Mouse (Mus musculus) heart, adult 2 months (tissue): ENCODE measurements around the gene Rnase11. TPM values are rescaled to one million over a fixed set of nuclear protein-coding genes. Genes with fewer than 3 reads are reported as not detected.
A peak's percentile ranks its signal among the peaks of the same experiment; 100 is the strongest.
"Not testable (repeated sequence)": the region's sequence is repeated elsewhere in the genome, so short reads cannot be mapped to it uniquely, and the experiment has no call there.

Source experiments
- DNase-seq, 2 experiments: peaks; one replicate each; pipeline ENCODE4 v3.0.0; 2021
- H3K27ac ChIP-seq: fragments of 200-600 bp; 2 replicates; pipeline ENCODE4 v1.8.1; 2022
- H3K27me3 ChIP-seq: fragments of 200-500 bp; 2 replicates; pipeline ENCODE4 v1.6.1; 2012; ENCODE audit warnings: mild to moderate bottlenecking, low read length, inconsistent platforms, mixed read lengths; ENCODE audit not compliant: control insufficient read depth, insufficient read depth
- H3K36me3 ChIP-seq: fragments of 200-500 bp; 2 replicates; pipeline ENCODE4 v1.6.1; 2012; ENCODE audit warnings: low read length, inconsistent platforms; ENCODE audit not compliant: control insufficient read depth, insufficient read depth
- H3K4me1 ChIP-seq: fragments of 200-500 bp; 2 replicates; pipeline ENCODE4 v1.6.1; 2011; ENCODE audit warnings: low read length; ENCODE audit not compliant: control insufficient read depth, insufficient read depth
- H3K4me3 ChIP-seq: fragments of 200-600 bp; 2 replicates; pipeline ENCODE4 v1.8.1; 2022
- H3K79me2 ChIP-seq: fragments of 200-500 bp; replicated peaks from 2 replicates; pipeline ENCODE4 v1.6.1; 2012; ENCODE audit warnings: mild to moderate bottlenecking, inconsistent platforms, low read length, moderate library complexity, mixed read lengths; ENCODE audit not compliant: control insufficient read depth, insufficient read depth
- H3K9ac ChIP-seq: fragments of 200-500 bp; 2 replicates; pipeline ENCODE4 v1.6.1; 2012; ENCODE audit warnings: low read depth, mild to moderate bottlenecking, control low read depth, inconsistent platforms, low read length, mixed read lengths
- CTCF ChIP-seq: fragments of 200-600 bp; IDR thresholded peaks from 2 replicates; pipeline ENCODE4 v1.8.1; 2022; ENCODE audit warnings: antibody characterized with exemption, mild to moderate bottlenecking, moderate library complexity
- EP300 ChIP-seq: fragments of 200-500 bp; IDR thresholded peaks from 2 replicates; pipeline ENCODE4 v1.6.1; 2011; ENCODE audit warnings: low read depth, low read length, control low read depth; ENCODE audit not compliant: insufficient read depth
- POLR2A ChIP-seq: fragments of 200-500 bp; IDR thresholded peaks from 2 replicates; pipeline ENCODE4 v1.6.1; 2011; ENCODE audit warnings: mild to moderate bottlenecking, low read depth, low read length, control low read depth; ENCODE audit not compliant: insufficient read depth
- WGBS: fragments of 180-500 bp; shearing (Covaris S2); methylation state at CpG from one replicate; pipeline ENCODE4 v1.1.7; 2018; 5-methylcytosine and 5-hydroxymethylcytosine counted together
- intact Hi-C: fragments of 180-260 bp; cut with DNase I; formaldehyde crosslinking; loops from one replicate; pipeline ENCODE4 v1.15.1; 2025
- polyA plus RNA-seq: library from polyadenylated mRNA; depleted of rRNA; stranded (reverse); fragments of >200 nt; gene quantifications from 2 replicates; pipeline ENCODE4 v1.2.3, GENCODE M21; 2012
- total RNA-seq, 2 experiments: library from RNA; stranded (reverse); gene quantifications; 2 replicates each; pipeline ENCODE4 v1.2.3; 2021

Rnase11 gene
- total and polyA plus RNA-seq, 3 experiments, result not detected

DNA sequence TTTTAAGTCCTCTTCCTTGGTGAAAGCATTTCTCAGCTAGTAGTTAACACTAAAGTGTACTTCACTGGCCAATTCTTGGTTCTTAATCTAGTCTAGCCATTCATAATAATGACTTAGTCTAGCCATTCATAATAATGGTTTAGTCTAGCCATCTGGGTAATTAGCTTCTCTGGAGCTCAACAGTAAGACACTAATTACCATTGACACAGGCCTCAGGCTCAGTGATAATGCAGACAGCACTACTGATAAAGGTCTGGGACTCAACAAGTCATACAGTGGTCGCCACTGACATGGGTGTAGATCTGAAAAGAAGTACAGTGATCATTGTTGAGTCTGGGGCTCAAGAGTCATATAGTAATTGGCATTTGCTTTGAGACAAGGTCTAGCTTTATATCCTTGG is 25.1 kb downstream of the Rnase11 start:
- 95% methylated on average over 1 of the region's 1 CpGs for WGBS
- H3K36me3 ChIP-seq, result no peaks in the 10 kb centered on the region
- no peak overlapping the region for H3K9ac ChIP-seq
- intact Hi-C loops, result no loop called here
- TF ChIP-seq CTCF (no peak), POLR2A (no peak), EP300 (no peak)
- H3K27me3 ChIP-seq, result no peaks in the 10 kb centered on the region
- no peak for DNase-seq
- no peaks in the 10 kb centered on the region; the same call in 1 of the 2 replicates for H3K4me1 ChIP-seq
- H3K27ac ChIP-seq, result no peak overlapping the region
- H3K79me2 ChIP-seq, result no peaks in the 10 kb centered on the region
- H3K4me3 ChIP-seq, result no peak overlapping the region

GRCm38 (mm10) chr14:51023457-51023856 is 26.5 kb downstream of the Rnase11 start:
- Histone ChIP-seq H3K4me3 (no peak overlapping the region), H3K27me3 (no peaks in the 10 kb centered on the region), H3K9ac (no peak overlapping the region), H3K27ac (no peak overlapping the region), H3K4me1 (no peaks in the 10 kb centered on the region; the same call in 1 of the 2 replicates), H3K36me3 (no peaks in the 10 kb centered on the region), H3K79me2 (no peaks in the 10 kb centered on the region)
- TF ChIP-seq CTCF (no peak), EP300 (no peak), POLR2A (no peak)
- WGBS, result 85% methylated on average over 4 of the region's 4 CpGs
- DNase-seq, result no peak
- intact Hi-C loops, result loop anchor here (2.0 kb wide), 1 partner anchor 47 kb away; no protein-coding TSS in a partner anchor

GRCm38 (mm10) chr14:51017256-51017655 is 32.7 kb downstream of the Rnase11 start:
- Histone ChIP-seq H3K36me3 (peaks cover 8% of the 10 kb centered on the region; the same call in 1 of the 2 replicates), H3K9ac (no peak overlapping the region), H3K4me3 (no peak overlapping the region), H3K27ac (peak overlapping the region; percentile 62), H3K4me1 (peaks cover 6% of the 10 kb centered on the region), H3K27me3 (no peaks in the 10 kb centered on the region), H3K79me2 (no peaks in the 10 kb centered on the region; the same call in 1 of the 2 replicates)
- TF ChIP-seq POLR2A (peak; percentile 19; the same call in 1 of the 2 replicates), CTCF (no peak), EP300 (0 out of 2 replicates have a peak, but pooled peaks have one; percentile 53)
- peak; percentile 35 to 61 for DNase-seq
- WGBS, result 27% methylated on average over 3 of the region's 3 CpGs
- intact Hi-C loops, result no loop called here

GRCm38 (mm10) chr14:51015780-51016179 is 34.2 kb downstream of the Rnase11 start:
- peaks cover 8% of the 10 kb centered on the region; the same call in 1 of the 2 replicates for H3K36me3 ChIP-seq
- no peak overlapping the region for H3K27ac ChIP-seq
- H3K4me3 ChIP-seq, result no peak overlapping the region
- H3K79me2 ChIP-seq, result no peaks in the 10 kb centered on the region; the same call in 1 of the 2 replicates
- no peaks in the 10 kb centered on the region for H3K27me3 ChIP-seq
- intact Hi-C loops, result no loop called here
- no peak for TF ChIP-seq CTCF
- TF ChIP-seq EP300, result no peak
- TF ChIP-seq POLR2A, result no peak
- H3K9ac ChIP-seq, result no peak overlapping the region
- no peak for DNase-seq
- H3K4me1 ChIP-seq, result peaks cover 6% of the 10 kb centered on the region

- intact Hi-C loops, H3K4me1 ChIP-seq, DNase-seq, H3K27ac ChIP-seq, H3K27me3 ChIP-seq, H3K9ac ChIP-seq, H3K4me3 ChIP-seq, H3K36me3 ChIP-seq, H3K79me2 ChIP-seq: not testable (repeated sequence)
- WGBS, result 90% methylated on average over 3 of the region's 3 CpGs
Measured at GRCm38 (mm10) chr14:51014724-51015123, 35.2 kb downstream of the Rnase11 start.

- H3K9ac ChIP-seq, result no peak overlapping the region
- TF ChIP-seq POLR2A, result no peak
- no peak for TF ChIP-seq CTCF
- TF ChIP-seq EP300, result no peak
- no peak overlapping the region for H3K4me3 ChIP-seq
- H3K27ac ChIP-seq, result peak overlapping the region; percentile 89
- H3K36me3 ChIP-seq, result peaks cover 8% of the 10 kb centered on the region; the same call in 1 of the 2 replicates
- no peaks in the 10 kb centered on the region for H3K79me2 ChIP-seq
- 86% methylated on average over 6 of the region's 6 CpGs for WGBS
- DNase-seq, result no peak
- intact Hi-C loops, result loop anchor here (2.0 kb wide), 1 partner anchor 41 kb away; no protein-coding TSS in a partner anchor
- no peaks in the 10 kb centered on the region for H3K27me3 ChIP-seq
- peaks cover 16% of the 10 kb centered on the region for H3K4me1 ChIP-seq
Measured at GRCm38 (mm10) chr14:51009572-51009971, 40.4 kb downstream of the Rnase11 start.
